Mouse (Mus musculus): ENCODE results near the gene Egfl8. TPM values are rescaled to one million over a fixed set of nuclear protein-coding genes. Genes with fewer than 3 reads are reported as not detected.

Egfl8 gene
- polyA plus RNA-seq, 1 experiment = 3.9 TPM

DNA sequence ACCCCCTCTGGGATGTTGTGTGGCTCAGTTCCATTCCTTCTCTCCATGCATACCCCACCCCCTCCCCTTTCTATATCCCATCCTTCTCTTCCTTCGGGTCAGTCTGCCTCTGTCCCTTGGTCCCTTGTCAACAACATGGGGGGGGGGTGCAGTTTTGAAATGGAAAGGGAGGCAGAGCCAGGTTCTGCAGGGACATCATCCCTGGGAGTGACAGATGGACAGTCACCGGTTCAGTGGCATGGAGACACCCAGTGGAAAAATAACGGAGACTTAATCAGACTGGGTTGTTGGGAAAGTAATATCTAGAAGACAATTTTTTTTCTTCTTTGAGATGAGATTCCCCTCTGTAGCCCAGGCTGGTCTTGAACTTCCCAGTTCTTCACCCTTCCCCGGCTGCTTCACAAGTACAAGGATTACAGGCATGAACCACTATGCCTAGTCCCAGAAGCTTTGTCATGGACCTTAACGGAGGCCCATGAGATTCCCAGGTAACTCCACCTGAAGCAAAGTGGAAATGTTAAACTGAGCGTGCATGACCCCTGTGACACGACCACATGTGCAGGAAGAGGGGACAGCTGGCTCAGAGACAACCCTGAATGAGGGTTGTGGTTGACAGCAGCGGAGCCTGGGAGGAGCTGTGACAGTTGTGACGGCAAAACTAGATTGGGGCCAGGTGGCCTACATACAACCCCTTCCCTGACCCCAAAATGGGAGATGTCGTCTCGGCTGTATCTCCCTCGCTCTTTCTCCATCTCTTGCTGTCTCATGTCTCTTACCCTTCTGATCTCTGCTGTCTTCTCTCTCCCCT lies 14.2 kb upstream of the Egfl8 start:
- DNase-seq (ENCODE audit: low read depth in 1 of 2, low spot score in 2 of 2) = no peak
- Histone ChIP-seq H3K4me1 (ENCODE audit: control insufficient read depth, insufficient read depth, insufficient read length) (peaks cover 19% of the 10 kb centered on the region), H3K27me3 (ENCODE audit: control insufficient read depth, insufficient read depth, low read length) (peaks cover 12% of the 10 kb centered on the region; the same call in 1 of the 2 replicates), H3K4me3 (ENCODE audit: extremely low read depth, insufficient read depth, insufficient read length) (peak overlapping the region; percentile 23; the same call in 1 of the 2 replicates), H3K27ac (ENCODE audit: insufficient read depth, low read length) (peak overlapping the region; percentile 23; the same call in 1 of the 2 replicates), H3K36me3 (ENCODE audit: control insufficient read depth, insufficient read depth, low read length) (no peaks in the 10 kb centered on the region)
- WGBS = 14% methylated on average over 12 of the region's 12 CpGs
- TF ChIP-seq CTCF (IDR thresholded peaks at IDR 0.05; ENCODE audit: extremely low read depth, insufficient read depth, insufficient read length, insufficient replicate concordance) = no peak
- TF ChIP-seq POLR2A (IDR thresholded peaks at IDR 0.05; ENCODE audit: low read depth, low read length) = no peak

DNA sequence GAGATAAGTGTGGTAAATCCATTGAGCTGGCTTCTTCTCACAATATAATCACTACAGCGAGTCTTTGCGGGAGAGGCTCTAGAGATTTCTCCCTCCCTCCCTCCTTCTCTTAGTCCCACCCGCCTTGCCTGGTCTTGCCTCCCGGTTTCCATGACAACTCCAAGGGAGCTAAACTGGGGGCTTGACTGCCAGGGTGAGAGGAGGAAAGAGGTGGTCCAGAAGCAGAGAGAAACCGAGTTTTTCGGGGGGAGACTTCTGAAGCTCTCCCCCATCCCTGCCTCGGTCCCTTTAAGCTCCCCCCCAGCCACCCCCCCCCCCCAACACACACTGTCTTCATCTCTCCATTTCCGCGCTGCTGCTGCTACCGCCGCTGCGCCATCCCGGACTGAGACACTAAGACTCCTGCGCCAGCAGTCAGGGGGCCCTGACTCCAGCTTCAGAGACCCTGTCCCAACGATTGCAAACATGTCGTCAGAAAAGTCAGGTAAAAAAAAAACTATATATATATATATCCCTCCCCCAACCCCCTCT lies 13.5 kb upstream of the Egfl8 start, which contains the start of gene Prrt1:
Prrt1 (plus strand) TSS at position 313 of the 531 bp plus-strand sequence.
- H3K27ac ChIP-seq (ENCODE audit: insufficient read depth, low read length) = peak within 1 kb of the TSS; percentile 23
- TF ChIP-seq POLR2A (IDR thresholded peaks at IDR 0.05; ENCODE audit: low read depth, low read length) (no peak), CTCF (IDR thresholded peaks at IDR 0.05; ENCODE audit: extremely low read depth, insufficient read depth, insufficient read length, insufficient replicate concordance) (no peak)
- no peaks in the 10 kb centered on the region for H3K36me3 ChIP-seq (ENCODE audit: control insufficient read depth, insufficient read depth, low read length)
- H3K4me1 ChIP-seq (ENCODE audit: control insufficient read depth, insufficient read depth, insufficient read length) = peaks cover 19% of the 10 kb centered on the region
- no peak for DNase-seq (ENCODE audit: low read depth in 1 of 2, low spot score in 2 of 2)
- 22% methylated on average over 16 of the region's 16 CpGs for WGBS
- peaks cover 12% of the 10 kb centered on the region; the same call in 1 of the 2 replicates for H3K27me3 ChIP-seq (ENCODE audit: control insufficient read depth, insufficient read depth, low read length)
- peak within 1 kb of the TSS; percentile 23; the same call in 1 of the 2 replicates for H3K4me3 ChIP-seq (ENCODE audit: extremely low read depth, insufficient read depth, insufficient read length)

DNA sequence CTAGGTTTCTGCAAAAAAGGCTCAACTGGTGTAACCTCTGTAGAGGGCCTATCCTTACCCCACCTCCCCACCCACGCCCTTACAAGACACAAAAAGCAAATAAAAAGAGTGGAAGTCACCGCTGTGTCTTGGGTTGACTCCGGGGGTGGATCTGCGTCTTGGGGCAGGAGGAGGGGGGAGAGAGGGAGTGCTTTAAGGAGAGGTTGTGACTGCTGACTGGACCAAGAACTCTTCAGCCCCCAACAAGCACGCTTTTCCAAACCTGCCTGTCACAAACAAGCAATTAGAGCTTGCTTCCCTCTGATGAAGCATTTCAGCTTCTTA lies 12.8 kb upstream of the Egfl8 start:
- Histone ChIP-seq H3K4me1 (ENCODE audit: control insufficient read depth, insufficient read depth, insufficient read length) (peaks cover 19% of the 10 kb centered on the region), H3K4me3 (ENCODE audit: extremely low read depth, insufficient read depth, insufficient read length) (no peak overlapping the region), H3K27me3 (ENCODE audit: control insufficient read depth, insufficient read depth, low read length) (peaks cover 12% of the 10 kb centered on the region; the same call in 1 of the 2 replicates), H3K27ac (ENCODE audit: insufficient read depth, low read length) (no peak overlapping the region), H3K36me3 (ENCODE audit: control insufficient read depth, insufficient read depth, low read length) (no peaks in the 10 kb centered on the region)
- 57% methylated on average over 5 of the region's 5 CpGs for WGBS
- TF ChIP-seq POLR2A (IDR thresholded peaks at IDR 0.05; ENCODE audit: low read depth, low read length) = no peak
- TF ChIP-seq CTCF (IDR thresholded peaks at IDR 0.05; ENCODE audit: extremely low read depth, insufficient read depth, insufficient read length, insufficient replicate concordance) = no peak
- no peak for DNase-seq (ENCODE audit: low read depth in 1 of 2, low spot score in 2 of 2)

DNA sequence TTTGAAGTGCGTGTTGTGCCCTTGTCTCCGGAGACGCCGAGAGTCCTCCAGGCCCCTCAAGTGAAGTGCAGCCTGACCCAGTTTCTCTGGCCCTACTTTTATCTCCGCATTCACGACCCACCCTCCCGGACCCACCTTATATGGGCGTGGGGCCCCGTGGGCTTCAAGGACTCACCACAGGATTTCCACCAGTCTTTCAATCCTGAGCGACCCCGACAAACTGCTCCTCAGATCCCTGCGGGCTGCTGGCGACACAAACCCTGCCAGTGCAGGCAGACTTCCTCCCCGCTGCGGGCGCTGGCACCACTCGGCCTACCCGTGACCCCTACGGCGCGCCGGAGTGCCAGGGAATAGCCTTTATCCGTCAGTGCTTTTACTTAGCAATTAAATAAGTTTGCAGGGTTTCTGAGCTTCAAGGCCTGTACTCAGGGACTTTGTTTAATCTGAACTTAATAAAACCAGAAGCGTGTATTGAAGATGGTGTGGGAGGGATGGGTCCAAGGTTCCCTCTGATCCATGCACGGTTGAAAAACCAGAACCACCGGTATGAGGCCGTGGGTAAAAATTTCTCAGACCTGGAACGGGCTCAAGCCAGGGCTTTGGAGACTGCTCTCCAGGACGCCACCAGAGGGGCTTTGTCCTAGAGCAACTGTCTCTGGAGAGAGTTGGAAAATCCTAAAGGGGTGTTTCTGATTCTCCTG lies 12.3 kb upstream of the Egfl8 start, which contains the start of gene Ppt2:
Ppt2 (minus strand) TSS at position 568 of the 701 bp plus-strand sequence.
- WGBS = 8% methylated on average over 29 of the region's 29 CpGs
- no peak for DNase-seq (ENCODE audit: low read depth in 1 of 2, low spot score in 2 of 2)

DNA sequence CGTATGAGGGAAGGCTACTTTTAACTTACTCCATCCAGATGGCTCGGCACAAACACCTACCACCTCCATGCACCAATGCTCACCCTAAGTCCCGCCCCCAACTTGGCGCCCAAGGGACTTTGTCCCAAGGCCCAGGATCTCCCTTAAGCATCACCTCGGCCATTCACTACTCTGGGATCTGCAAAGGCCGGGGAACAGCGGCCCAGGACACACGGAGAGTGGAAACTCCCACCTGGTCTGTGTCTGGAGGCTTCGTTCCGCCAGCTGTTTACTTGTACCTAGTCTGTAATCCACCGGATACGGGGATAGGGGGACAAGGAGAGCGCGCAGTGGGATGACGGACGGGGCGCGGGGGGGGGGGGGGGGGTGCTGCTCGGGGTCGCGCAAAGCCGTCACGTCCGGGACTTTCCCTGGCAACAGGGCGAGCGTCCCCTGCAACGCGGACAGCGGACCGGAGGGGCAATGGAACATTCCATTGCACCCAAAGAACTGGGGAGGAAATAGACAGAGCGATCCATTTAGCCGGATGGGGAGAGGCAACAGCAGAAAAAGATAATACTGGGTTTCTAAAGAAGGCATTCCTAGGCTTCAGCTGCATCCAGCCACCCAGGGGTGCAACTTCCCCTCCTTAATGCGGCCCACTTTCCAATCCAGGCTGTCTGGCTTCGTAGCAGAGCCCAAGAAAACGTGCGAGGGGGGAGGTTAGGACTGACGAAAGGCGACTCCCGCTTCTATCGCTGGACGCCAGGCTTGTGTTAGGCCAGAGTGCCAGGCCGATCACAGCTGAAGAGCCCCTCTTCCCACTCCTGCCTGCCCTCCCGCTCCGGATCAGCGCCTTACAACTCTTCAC lies 11.5 kb upstream of the Egfl8 start:
- TF ChIP-seq CTCF (IDR thresholded peaks at IDR 0.05; ENCODE audit: extremely low read depth, insufficient read depth, insufficient read length, insufficient replicate concordance) (no peak), POLR2A (IDR thresholded peaks at IDR 0.05; ENCODE audit: low read depth, low read length) (no peak)
- Histone ChIP-seq H3K4me1 (ENCODE audit: control insufficient read depth, insufficient read depth, insufficient read length) (peaks cover 19% of the 10 kb centered on the region), H3K27me3 (ENCODE audit: control insufficient read depth, insufficient read depth, low read length) (peaks cover 10% of the 10 kb centered on the region; the same call in 1 of the 2 replicates), H3K4me3 (ENCODE audit: extremely low read depth, insufficient read depth, insufficient read length) (peak overlapping the region; percentile 60), H3K36me3 (ENCODE audit: control insufficient read depth, insufficient read depth, low read length) (peaks cover 3% of the 10 kb centered on the region; the same call in 1 of the 2 replicates), H3K27ac (ENCODE audit: insufficient read depth, low read length) (peak overlapping the region; percentile 58)
- peak in 1 of 2 experiments; percentile 61 for DNase-seq (ENCODE audit: low read depth in 1 of 2, low spot score in 2 of 2)
- under 1% methylated on average over 43 of the region's 45 CpGs for WGBS

More for the DNA sequence above, 12.3 kb upstream of the Egfl8 start, which contains the start of gene Ppt2:
- Histone ChIP-seq H3K4me3 (ENCODE audit: extremely low read depth, insufficient read depth, insufficient read length) (peak within 1 kb of the TSS; percentile 60), H3K36me3 (ENCODE audit: control insufficient read depth, insufficient read depth, low read length) (no peaks in the 10 kb centered on the region), H3K27ac (ENCODE audit: insufficient read depth, low read length) (peak within 1 kb of the TSS; percentile 58), H3K4me1 (ENCODE audit: control insufficient read depth, insufficient read depth, insufficient read length) (peaks cover 19% of the 10 kb centered on the region), H3K27me3 (ENCODE audit: control insufficient read depth, insufficient read depth, low read length) (peaks cover 12% of the 10 kb centered on the region; the same call in 1 of the 2 replicates)
- TF ChIP-seq CTCF (IDR thresholded peaks at IDR 0.05; ENCODE audit: extremely low read depth, insufficient read depth, insufficient read length, insufficient replicate concordance) = no peak
- no peak for TF ChIP-seq POLR2A (IDR thresholded peaks at IDR 0.05; ENCODE audit: low read depth, low read length)

DNA sequence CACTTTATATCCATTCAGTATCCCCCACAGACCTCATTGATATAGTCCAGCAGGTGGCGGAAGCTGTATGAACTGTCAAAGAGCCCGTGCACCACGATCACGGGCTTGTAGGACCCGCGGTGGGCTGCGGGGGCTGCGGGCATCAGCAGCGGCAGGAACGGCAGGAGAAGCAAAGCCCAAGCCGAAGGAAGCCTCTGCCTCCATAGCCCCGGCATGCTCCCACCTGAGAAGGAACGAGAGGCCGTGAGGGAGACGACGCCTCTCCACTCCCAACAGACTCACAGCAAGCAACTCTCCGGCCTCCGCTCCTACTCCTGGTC lies 11.0 kb upstream of the Egfl8 start:
- TF ChIP-seq CTCF (IDR thresholded peaks at IDR 0.05; ENCODE audit: extremely low read depth, insufficient read depth, insufficient read length, insufficient replicate concordance) (peak; percentile 6; the same call in 1 of the 2 replicates), POLR2A (IDR thresholded peaks at IDR 0.05; ENCODE audit: low read depth, low read length) (no peak)
- peak overlapping the region; percentile 60 for H3K4me3 ChIP-seq (ENCODE audit: extremely low read depth, insufficient read depth, insufficient read length)
- peak overlapping the region; percentile 6; the same call in 1 of the 2 replicates for H3K27ac ChIP-seq (ENCODE audit: insufficient read depth, low read length)
- under 1% methylated on average over 15 of the region's 18 CpGs for WGBS
- H3K27me3 ChIP-seq (ENCODE audit: control insufficient read depth, insufficient read depth, low read length) = peaks cover 9% of the 10 kb centered on the region; the same call in 1 of the 2 replicates
- peaks cover 3% of the 10 kb centered on the region; the same call in 1 of the 2 replicates for H3K36me3 ChIP-seq (ENCODE audit: control insufficient read depth, insufficient read depth, low read length)
- no peak for DNase-seq (ENCODE audit: low read depth in 1 of 2, low spot score in 2 of 2)
- H3K4me1 ChIP-seq (ENCODE audit: control insufficient read depth, insufficient read depth, insufficient read length) = peaks cover 16% of the 10 kb centered on the region

All from spleen, adult 2 months (tissue).